Mouse (Mus musculus) c-Kit-positive CD71-positive TER-119-negative erythroid progenitor cells, embryonic 14.5 days (primary cell): Measurements from ENCODE around the gene Atp6v0c.

Experiments used
- DNase-seq: peaks from one replicate; pipeline ENCODE4 v3.0.0-alpha.2; 2013; ENCODE audit warnings: low read depth

The Atp6v0c gene

GRCm38 (mm10) chr17:24199252-24199651 is 29.8 kb upstream of the Atp6v0c start:
- no peak for DNase-seq

- DNase-seq, result no peak
These were observed 27.7 kb upstream of the Atp6v0c start for GRCm38 (mm10) chr17:24197032-24197824.

- DNase-seq, result no peak
These were observed 25.8 kb upstream of the Atp6v0c start for GRCm38 (mm10) chr17:24195349-24195748.

- no peak for DNase-seq
These were observed 24.3 kb upstream of the Atp6v0c start for GRCm38 (mm10) chr17:24193769-24194168.

GRCm38 (mm10) chr17:24193268-24193667 is 23.8 kb upstream of the Atp6v0c start:
- DNase-seq, result no peak

- no peak for DNase-seq
These were observed 23.3 kb upstream of the Atp6v0c start for GRCm38 (mm10) chr17:24192848-24193247.

- DNase-seq, result no peak
These were observed 22.0 kb upstream of the Atp6v0c start for GRCm38 (mm10) chr17:24191481-24191880.

- DNase-seq, result no peak
These were observed 21.4 kb upstream of the Atp6v0c start for GRCm38 (mm10) chr17:24190934-24191333.

- no peak for DNase-seq
These were observed 4.8 kb upstream of the Atp6v0c start for GRCm38 (mm10) chr17:24174259-24174658.

- peak; percentile 62 for DNase-seq
These were observed 3.9 kb upstream of the Atp6v0c start for GRCm38 (mm10) chr17:24173423-24173822.

- no peak for DNase-seq
These were observed 2.2 kb upstream of the Atp6v0c start for GRCm38 (mm10) chr17:24171738-24172137.

GRCm38 (mm10) chr17:24170729-24171128 is 1.2 kb upstream of the Atp6v0c start:
- DNase-seq, result no peak

GRCm38 (mm10) chr17:24170125-24170524 is 623 bp upstream of the Atp6v0c start:
- no peak for DNase-seq

GRCm38 (mm10) chr17:24168590-24169277 is 768 bp downstream of the Atp6v0c start:
- DNase-seq, result peak; percentile 67

GRCm38 (mm10) chr17:24167891-24168505 is 1.5 kb downstream of the Atp6v0c start:
- DNase-seq, result no peak

- DNase-seq, result no peak
These were observed 2.4 kb downstream of the Atp6v0c start for GRCm38 (mm10) chr17:24167120-24167519.

GRCm38 (mm10) chr17:24164566-24165259 is 4.8 kb downstream of the Atp6v0c start:
- DNase-seq, result no peak

- DNase-seq, result peak; percentile 93
These were observed 6.1 kb downstream of the Atp6v0c start, which contains the start of gene Amdhd2 for GRCm38 (mm10) chr17:24163176-24163962. Gene Amdhd2 (minus strand): TSS chr17:24163766.

GRCm38 (mm10) chr17:24162584-24163175 is 6.8 kb downstream of the Atp6v0c start:
- DNase-seq, result no peak

GRCm38 (mm10) chr17:24161466-24161865 is 8.0 kb downstream of the Atp6v0c start:
- DNase-seq, result no peak

- DNase-seq, result no peak
These were observed 12.0 kb downstream of the Atp6v0c start for GRCm38 (mm10) chr17:24157526-24157925.
